Mouse (Mus musculus): ENCODE results near the gene Slc25a16. TPM values are rescaled to one million over a fixed set of nuclear protein-coding genes. Genes with fewer than 3 reads are reported as not detected.

Gene Slc25a16
- polyA plus RNA-seq, 1 experiment from 2014 or later: 14.7 TPM

- 95% methylated on average over 1 of the region's 1 CpGs for WGBS
- Histone ChIP-seq H3K4me2 (replicated peaks; ENCODE audit: low read depth) (no peak overlapping the region), H3K9ac (ENCODE audit: low read length) (no peak overlapping the region), H3K27me3 (ENCODE audit: control insufficient read depth, insufficient read depth, low read length) (no peaks in the 10 kb centered on the region), H3K4me3 (ENCODE audit: low read depth, low read length) (no peak overlapping the region), H3K36me3 (ENCODE audit: control insufficient read depth, insufficient read depth, low read length) (no peaks in the 10 kb centered on the region), H3K27ac (replicated peaks) (no peak overlapping the region), H3K4me1 (replicated peaks; ENCODE audit: control insufficient read depth, insufficient read depth) (no peaks in the 10 kb centered on the region; the same call in 1 of the 2 replicates), H3K9me3 (ENCODE audit: control insufficient read depth, low read length) (no peaks in the 10 kb centered on the region)
- no peak for TF ChIP-seq EP300 (optimal IDR thresholded peaks at IDR 0.05)
- TF ChIP-seq CTCF (IDR thresholded peaks at IDR 0.05; ENCODE audit: low read depth): no peak
- ATAC-seq (ENCODE audit: low FRiP score, low TSS enrichment) (no peak), DNase-seq (ENCODE audit: low spot score) (no peak)
Measured at GRCm38 (mm10) chr10:62884517-62884916, 35.9 kb upstream of the Slc25a16 start.

DNA sequence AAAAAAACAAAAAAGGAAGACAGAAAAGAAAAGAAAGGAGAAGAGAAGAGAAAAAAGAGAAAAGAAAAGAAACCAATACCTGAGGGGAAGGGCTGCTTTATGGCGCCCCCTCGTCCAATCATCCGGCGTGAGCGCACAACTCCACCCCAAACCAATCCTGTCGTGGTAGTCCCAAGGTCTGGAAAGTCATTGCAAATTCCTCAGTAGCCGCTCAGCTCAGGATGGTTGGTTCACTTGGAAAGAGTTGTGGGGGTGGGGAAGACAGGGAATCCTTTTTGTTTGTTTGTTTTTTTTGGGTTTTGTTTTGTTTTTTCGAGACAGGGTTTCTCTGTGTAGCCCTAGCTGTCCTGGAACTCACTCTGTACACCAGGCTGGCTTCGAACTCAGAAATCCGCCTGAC, 35.0 kb upstream of the Slc25a16 start:
- no peak for TF ChIP-seq EP300 (optimal IDR thresholded peaks at IDR 0.05)
- TF ChIP-seq CTCF (IDR thresholded peaks at IDR 0.05; ENCODE audit: low read depth): no peak
- Histone ChIP-seq H3K4me1 (replicated peaks; ENCODE audit: control insufficient read depth, insufficient read depth) (no peaks in the 10 kb centered on the region; the same call in 1 of the 2 replicates), H3K4me2 (replicated peaks; ENCODE audit: low read depth) (peak overlapping the region; percentile 95), H3K9ac (ENCODE audit: low read length) (no peak overlapping the region), H3K27ac (replicated peaks) (no peak overlapping the region), H3K27me3 (ENCODE audit: control insufficient read depth, insufficient read depth, low read length) (no peaks in the 10 kb centered on the region), H3K36me3 (ENCODE audit: control insufficient read depth, insufficient read depth, low read length) (no peaks in the 10 kb centered on the region), H3K9me3 (ENCODE audit: control insufficient read depth, low read length) (no peaks in the 10 kb centered on the region), H3K4me3 (ENCODE audit: low read depth, low read length) (peak overlapping the region; percentile 55; the same call in 1 of the 2 replicates)
- DNase-seq (ENCODE audit: low spot score): no peak
- ATAC-seq (ENCODE audit: low FRiP score, low TSS enrichment): no peak
- whole genome bisulfite sequencing: 37% methylated on average over 10 of the region's 10 CpGs

DNA sequence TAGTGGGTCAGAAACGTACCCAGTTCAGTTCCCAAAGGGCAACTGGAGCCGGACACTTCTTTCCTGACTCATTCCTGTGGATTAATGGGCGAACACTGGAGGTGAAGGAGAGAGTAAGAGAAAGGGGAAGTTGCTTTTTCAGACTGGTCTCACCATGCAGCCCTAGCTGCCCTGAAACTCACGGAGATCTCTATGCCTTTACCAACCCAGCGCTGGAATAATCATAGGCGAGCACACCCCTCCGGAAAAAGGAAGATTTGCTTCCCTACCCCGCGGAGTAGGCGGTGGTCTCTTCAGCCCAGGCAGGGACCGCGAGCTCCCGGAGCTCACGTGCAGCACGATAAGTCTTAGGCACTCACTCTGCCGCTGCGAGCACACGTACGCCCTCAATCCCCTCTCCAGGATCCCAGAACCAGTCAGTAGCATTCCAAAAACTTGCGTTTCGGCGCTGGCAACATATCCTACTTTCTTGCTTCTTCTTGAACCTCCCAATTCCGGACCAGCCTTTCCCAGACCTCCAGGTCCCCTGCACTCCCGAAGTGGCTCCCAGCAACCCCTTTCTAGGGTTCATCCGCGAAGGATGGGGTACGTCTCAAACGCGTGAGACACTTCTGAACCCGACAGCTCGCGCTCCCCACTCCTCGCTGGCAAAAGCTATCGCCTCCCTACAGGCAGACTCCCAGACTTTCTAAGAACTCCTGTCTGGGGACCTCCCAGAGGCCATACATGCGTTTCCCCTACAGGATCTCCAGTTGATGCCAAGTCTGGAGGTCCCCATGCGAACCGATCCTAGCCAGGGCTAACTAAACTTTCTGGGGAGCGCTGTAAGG, 34.2 kb upstream of the Slc25a16 start:
- WGBS: under 1% methylated on average over 38 of the region's 38 CpGs
- peak overlapping the region; percentile 55 for H3K4me3 ChIP-seq (ENCODE audit: low read depth, low read length)

GRCm38 (mm10) chr10:62886799-62887591, 33.4 kb upstream of the Slc25a16 start:
- peak overlapping the region; percentile 55 for H3K4me3 ChIP-seq (ENCODE audit: low read depth, low read length)
- H3K27ac ChIP-seq (replicated peaks): 0 out of 2 replicates have a peak overlapping the region, but pooled peaks have one; percentile 24
- H3K27me3 ChIP-seq (ENCODE audit: control insufficient read depth, insufficient read depth, low read length): no peaks in the 10 kb centered on the region
- DNase-seq (ENCODE audit: low spot score) (peak; percentile 68), ATAC-seq (ENCODE audit: low FRiP score, low TSS enrichment) (peak; percentile 87)
- peak overlapping the region; percentile 61 for H3K9ac ChIP-seq (ENCODE audit: low read length)
- H3K4me2 ChIP-seq (replicated peaks; ENCODE audit: low read depth): peak overlapping the region; percentile 95
- no peaks in the 10 kb centered on the region for H3K9me3 ChIP-seq (ENCODE audit: control insufficient read depth, low read length)
- 1% methylated on average over 56 of the region's 56 CpGs for WGBS
- no peaks in the 10 kb centered on the region for H3K36me3 ChIP-seq (ENCODE audit: control insufficient read depth, insufficient read depth, low read length)
- H3K4me1 ChIP-seq (replicated peaks; ENCODE audit: control insufficient read depth, insufficient read depth): no peaks in the 10 kb centered on the region; the same call in 1 of the 2 replicates
- TF ChIP-seq EP300 (optimal IDR thresholded peaks at IDR 0.05): no peak
- TF ChIP-seq CTCF (IDR thresholded peaks at IDR 0.05; ENCODE audit: low read depth): no peak

More for the DNA sequence above, 34.2 kb upstream of the Slc25a16 start:
- no peak for TF ChIP-seq CTCF (IDR thresholded peaks at IDR 0.05; ENCODE audit: low read depth)
- no peak for TF ChIP-seq EP300 (optimal IDR thresholded peaks at IDR 0.05)
- DNase-seq (ENCODE audit: low spot score): peak; percentile 31
- Histone ChIP-seq H3K9me3 (ENCODE audit: control insufficient read depth, low read length) (no peaks in the 10 kb centered on the region), H3K4me1 (replicated peaks; ENCODE audit: control insufficient read depth, insufficient read depth) (no peaks in the 10 kb centered on the region; the same call in 1 of the 2 replicates), H3K27ac (replicated peaks) (no peak overlapping the region), H3K27me3 (ENCODE audit: control insufficient read depth, insufficient read depth, low read length) (no peaks in the 10 kb centered on the region), H3K36me3 (ENCODE audit: control insufficient read depth, insufficient read depth, low read length) (no peaks in the 10 kb centered on the region), H3K4me2 (replicated peaks; ENCODE audit: low read depth) (peak overlapping the region; percentile 95), H3K9ac (ENCODE audit: low read length) (peak overlapping the region; percentile 61)
- ATAC-seq (ENCODE audit: low FRiP score, low TSS enrichment): peak; percentile 18; the same call in 1 of the 2 replicates

DNA sequence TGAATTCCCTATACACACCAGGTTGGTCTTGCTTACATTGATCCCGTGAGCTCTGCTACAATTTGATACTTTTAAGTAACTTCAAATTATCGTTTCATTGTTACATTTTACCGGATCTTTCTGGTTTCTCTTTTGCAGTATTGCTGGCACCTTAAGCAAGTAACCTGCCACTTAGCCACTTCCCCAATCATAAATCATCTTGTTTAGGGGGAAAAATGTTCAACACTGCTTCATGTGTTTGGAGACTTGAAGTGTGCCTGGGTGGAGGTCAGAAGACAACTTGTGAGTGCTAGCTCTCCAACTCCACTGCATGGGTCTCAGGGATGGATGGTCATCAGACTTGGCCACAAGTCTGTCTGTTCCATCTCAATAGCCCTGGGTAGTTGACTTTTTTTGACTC, 29.4 kb upstream of the Slc25a16 start:
- DNase-seq (ENCODE audit: low spot score) (no peak), ATAC-seq (ENCODE audit: low FRiP score, low TSS enrichment) (no peak)
- TF ChIP-seq CTCF (IDR thresholded peaks at IDR 0.05; ENCODE audit: low read depth) (no peak), EP300 (optimal IDR thresholded peaks at IDR 0.05) (no peak)
- Histone ChIP-seq H3K9me3 (ENCODE audit: control insufficient read depth, low read length) (no peaks in the 10 kb centered on the region), H3K27ac (replicated peaks) (no peak overlapping the region), H3K4me2 (replicated peaks; ENCODE audit: low read depth) (no peak overlapping the region), H3K4me1 (replicated peaks; ENCODE audit: control insufficient read depth, insufficient read depth) (no peaks in the 10 kb centered on the region; the same call in 1 of the 2 replicates), H3K9ac (ENCODE audit: low read length) (no peak overlapping the region), H3K36me3 (ENCODE audit: control insufficient read depth, insufficient read depth, low read length) (no peaks in the 10 kb centered on the region), H3K4me3 (ENCODE audit: low read depth, low read length) (no peak overlapping the region), H3K27me3 (ENCODE audit: control insufficient read depth, insufficient read depth, low read length) (no peaks in the 10 kb centered on the region)
- WGBS: 79% methylated on average over 3 of the region's 3 CpGs
